Mouse (Mus musculus) spleen, adult 2 months (tissue): Measurements from ENCODE around the gene Nfkb1. TPM values are rescaled to one million over a fixed set of nuclear protein-coding genes. Genes with fewer than 3 reads are reported as not detected.

ENCODE experiments used
- DNase-seq, 2 experiments: peaks; one replicate each; pipeline versions ENCODE4 v3.0.0 to v3.0.0-alpha.2; 2012 to 2021; ENCODE audit warnings: low spot score in 2 of 2, low read depth in 1 of 2
- H3K27ac ChIP-seq: fragments of 200-500 bp; 2 replicates; pipeline ENCODE4 v1.5.1; 2012; ENCODE audit warnings: low read length, inconsistent platforms; ENCODE audit not compliant: insufficient read depth
- H3K27me3 ChIP-seq: fragments of 200-500 bp; 2 replicates; pipeline ENCODE4 v1.6.1; 2012; ENCODE audit warnings: mild to moderate bottlenecking, moderate library complexity, low read length, inconsistent platforms; ENCODE audit not compliant: control insufficient read depth, insufficient read depth
- H3K36me3 ChIP-seq: fragments of 200-500 bp; 2 replicates; pipeline ENCODE4 v1.6.1; 2012; ENCODE audit warnings: mild to moderate bottlenecking, low read length, inconsistent platforms; ENCODE audit not compliant: control insufficient read depth, insufficient read depth
- H3K4me1 ChIP-seq: fragments of 200-500 bp; 2 replicates; pipeline ENCODE4 v1.6.1; 2011; ENCODE audit warnings: inconsistent platforms; ENCODE audit not compliant: control insufficient read depth, insufficient read depth, insufficient read length
- H3K4me3 ChIP-seq: fragments of 200-500 bp; 2 replicates; pipeline ENCODE4 v1.5.1; 2011; ENCODE audit warnings: mild to moderate bottlenecking, inconsistent platforms; ENCODE audit not compliant: insufficient read depth, insufficient read length; ENCODE audit errors: extremely low read depth
- CTCF ChIP-seq: fragments of 200-500 bp; IDR thresholded peaks from 2 replicates; pipeline ENCODE4 v1.5.1; 2011; ENCODE audit warnings: mild to moderate bottlenecking, inconsistent platforms; ENCODE audit not compliant: insufficient read depth, insufficient read length, insufficient replicate concordance; ENCODE audit errors: extremely low read depth
- POLR2A ChIP-seq: fragments of 200-500 bp; IDR thresholded peaks from 2 replicates; pipeline ENCODE4 v1.6.1; 2011; ENCODE audit warnings: low read depth, low read length, inconsistent platforms
- WGBS: fragments of 180-500 bp; shearing (Covaris S2); methylation state at CpG from one replicate; pipeline ENCODE4 v1.1.7; 2018; 5-methylcytosine and 5-hydroxymethylcytosine counted together
- polyA plus RNA-seq: library from polyadenylated mRNA; depleted of rRNA; stranded (reverse); fragments of >200 nt; gene quantifications from 2 replicates; pipeline ENCODE4 v1.2.3, GENCODE M21; 2012

Nfkb1 gene
- polyA plus RNA-seq, 1 experiment, result 188 TPM

GRCm38 (mm10) chr3:135681272-135681783 lies 10.0 kb downstream of the Nfkb1 start:
- H3K4me1 ChIP-seq, result peaks cover 29% of the 10 kb centered on the region; the same call in 1 of the 2 replicates
- H3K4me3 ChIP-seq, result no peak overlapping the region
- H3K36me3 ChIP-seq, result no peaks in the 10 kb centered on the region
- no peak for DNase-seq
- TF ChIP-seq CTCF, result no peak
- no peak for TF ChIP-seq POLR2A
- H3K27ac ChIP-seq, result no peak overlapping the region
- WGBS, result 40% methylated on average over 8 of the region's 8 CpGs
- H3K27me3 ChIP-seq, result no peaks in the 10 kb centered on the region

GRCm38 (mm10) chr3:135680213-135680843 lies 11.0 kb downstream of the Nfkb1 start:
- Histone ChIP-seq H3K36me3 (no peaks in the 10 kb centered on the region), H3K27me3 (no peaks in the 10 kb centered on the region), H3K4me3 (no peak overlapping the region), H3K27ac (no peak overlapping the region), H3K4me1 (peaks cover 33% of the 10 kb centered on the region; the same call in 1 of the 2 replicates)
- no peak for DNase-seq
- TF ChIP-seq CTCF (no peak), POLR2A (no peak)
- WGBS, result 86% methylated on average over 6 of the region's 6 CpGs

- Histone ChIP-seq H3K27ac (no peak overlapping the region), H3K4me3 (no peak overlapping the region), H3K4me1 (peaks cover 27% of the 10 kb centered on the region; the same call in 1 of the 2 replicates), H3K27me3 (no peaks in the 10 kb centered on the region), H3K36me3 (no peaks in the 10 kb centered on the region)
- DNase-seq, result no peak
- WGBS, result 68% methylated on average over 5 of the region's 5 CpGs
- TF ChIP-seq CTCF (no peak), POLR2A (no peak)
Measured at GRCm38 (mm10) chr3:135677064-135677463, 14.3 kb downstream of the Nfkb1 start.

DNA sequence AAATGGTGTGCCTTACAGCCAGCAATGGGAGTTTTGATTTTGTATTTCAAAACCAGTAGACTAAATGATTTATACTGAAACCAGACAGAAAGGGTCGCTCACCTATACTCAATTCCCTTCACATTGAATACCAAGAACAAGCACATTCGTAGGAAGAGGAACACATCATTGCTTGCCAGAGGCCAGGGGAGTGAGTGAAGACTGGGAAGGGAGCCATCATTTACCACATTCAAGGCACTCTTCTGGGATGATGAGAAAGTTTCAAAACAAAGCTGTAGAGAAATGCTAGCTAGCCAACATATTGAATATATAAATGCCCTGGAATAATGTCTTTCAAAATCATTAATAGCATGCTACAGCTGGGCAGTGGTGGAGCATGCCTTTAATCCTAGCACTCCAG lies 15.0 kb downstream of the Nfkb1 start:
- Histone ChIP-seq H3K4me1 (peaks cover 23% of the 10 kb centered on the region; the same call in 1 of the 2 replicates), H3K36me3 (no peaks in the 10 kb centered on the region), H3K27me3 (no peaks in the 10 kb centered on the region), H3K4me3 (no peak overlapping the region), H3K27ac (no peak overlapping the region)
- 72% methylated on average over 2 of the region's 2 CpGs for WGBS
- DNase-seq, result no peak
- TF ChIP-seq POLR2A (no peak), CTCF (no peak)

GRCm38 (mm10) chr3:135675480-135675879 lies 15.9 kb downstream of the Nfkb1 start:
- H3K36me3 ChIP-seq, result no peaks in the 10 kb centered on the region
- DNase-seq, result no peak
- TF ChIP-seq POLR2A (no peak), CTCF (no peak)
- no peaks in the 10 kb centered on the region for H3K27me3 ChIP-seq
- 77% methylated on average over 5 of the region's 5 CpGs for WGBS
- no peak overlapping the region for H3K4me3 ChIP-seq
- no peak overlapping the region for H3K27ac ChIP-seq
- peaks cover 29% of the 10 kb centered on the region; the same call in 1 of the 2 replicates for H3K4me1 ChIP-seq

GRCm38 (mm10) chr3:135674716-135675392 lies 16.5 kb downstream of the Nfkb1 start:
- WGBS, result 83% methylated on average over 13 of the region's 13 CpGs
- no peak overlapping the region for H3K4me3 ChIP-seq
- H3K27ac ChIP-seq, result no peak overlapping the region
- H3K27me3 ChIP-seq, result no peaks in the 10 kb centered on the region
- no peak for DNase-seq
- peaks cover 29% of the 10 kb centered on the region; the same call in 1 of the 2 replicates for H3K4me1 ChIP-seq
- no peaks in the 10 kb centered on the region for H3K36me3 ChIP-seq
- no peak for TF ChIP-seq POLR2A
- no peak for TF ChIP-seq CTCF
